Mouse (Mus musculus): ENCODE measurements around the gene Rasa2.

GRCm38 (mm10) chr9:96566470-96566996 lies 64.9 kb downstream of the Rasa2 start:
- TF ChIP-seq CTCF (IDR thresholded peaks at IDR 0.05; ENCODE audit: low read depth) = no peak
- no peak for TF ChIP-seq EP300 (IDR thresholded peaks at IDR 0.05; ENCODE audit: low read depth)

Measured in heart, postnatal 0 days (tissue).